Comparison of ENCODE assay signal across 8 mouse cellular contexts in genomic region chr15:85037343-85037690, GRCm38 (mm10). TPM values are rescaled to one million over a fixed set of nuclear protein-coding genes. Genes with fewer than 3 reads are reported as not detected.
DNase-seq lines count a peak whose midpoint lies in the region; ATAC-seq and TF ChIP-seq lines count a peak whose summit lies in the region.

No protein-coding gene starts in this region.

- DNase-seq in kidney, postnatal 0 days (ENCODE audit: low spot score) = peak; percentile 12
- no peak for DNase-seq in kidney, adult 11 months
- DNase-seq in brain, embryonic 14.5 days (ENCODE audit: low read depth) = peak; percentile 22
- no peak for DNase-seq in left cerebral cortex, postnatal 10 days (ENCODE audit: extremely low spot score in 1 of 2, low spot score in 2 of 2)
- DNase-seq in layer of hippocampus, adult 9-10 months (ENCODE audit: low spot score) = no peak
- no peak for DNase-seq in urinary bladder, postnatal 10 days (ENCODE audit: low spot score)

- intact Hi-C loops in left cerebral cortex, postnatal 10 days (cut with DNase I) = no loop called here

- 1% methylated on average over 8 of the region's 8 CpGs for WGBS in kidney, postnatal 0 days
- WGBS in hindbrain, embryonic 15.5 days = 3% methylated on average over 8 of the region's 8 CpGs
- 5% methylated on average over 8 of the region's 8 CpGs for WGBS in midbrain, embryonic 16.5 days

- ATAC-seq in kidney, postnatal 0 days (replicated peaks; ENCODE audit: low FRiP score, low read depth) = no peak
- ATAC-seq in hindbrain, embryonic 15.5 days (ENCODE audit: low FRiP score, low read depth) = no peak; the same call in 1 of the 2 replicates
- no peak; the same call in 1 of the 2 replicates for ATAC-seq in midbrain, embryonic 16.5 days

- no peak overlapping the region for H3K27ac ChIP-seq in kidney, postnatal 0 days
- peak overlapping the region; percentile 70 for H3K27ac ChIP-seq in hindbrain, embryonic 15.5 days (replicated peaks)
- no peak overlapping the region for H3K27ac ChIP-seq in midbrain, embryonic 16.5 days (ENCODE audit: low read length)

- H3K4me3 ChIP-seq in kidney, postnatal 0 days (replicated peaks; ENCODE audit: low read depth, low read length) = peak overlapping the region; percentile 76
- peak overlapping the region; percentile 87 for H3K4me3 ChIP-seq in hindbrain, embryonic 15.5 days
- H3K4me3 ChIP-seq in midbrain, embryonic 16.5 days (ENCODE audit: low read depth, low read length) = peak overlapping the region; percentile 65

- TF ChIP-seq CTCF in kidney, postnatal 0 days (IDR thresholded peaks at IDR 0.05; ENCODE audit: low read depth) = no peak
- TF ChIP-seq CTCF in brain, embryonic 14.5 days (IDR thresholded peaks at IDR 0.05; ENCODE audit: borderline replicate concordance, extremely low read depth, insufficient read depth, insufficient read length) = no peak

- peak overlapping the region; percentile 93 for H3K4me2 ChIP-seq in kidney, postnatal 0 days (ENCODE audit: low read length)
- H3K4me2 ChIP-seq in hindbrain, embryonic 15.5 days = peak overlapping the region; percentile 93
- H3K4me2 ChIP-seq in midbrain, embryonic 16.5 days (ENCODE audit: low read length) = peak overlapping the region; percentile 76

- peaks cover 13% of the 10 kb centered on the region for H3K4me1 ChIP-seq in kidney, postnatal 0 days (replicated peaks; ENCODE audit: insufficient read depth, low read length)
- H3K4me1 ChIP-seq in hindbrain, embryonic 15.5 days (replicated peaks) = peaks cover 48% of the 10 kb centered on the region
- peaks cover 24% of the 10 kb centered on the region for H3K4me1 ChIP-seq in midbrain, embryonic 16.5 days (ENCODE audit: control insufficient read depth, insufficient read depth, low read length)

- H3K36me3 ChIP-seq in kidney, postnatal 0 days (ENCODE audit: insufficient read depth, low read length) = no peaks in the 10 kb centered on the region
- no peaks in the 10 kb centered on the region for H3K36me3 ChIP-seq in hindbrain, embryonic 15.5 days
- H3K36me3 ChIP-seq in midbrain, embryonic 16.5 days (ENCODE audit: control insufficient read depth, insufficient read depth, low read length) = no peaks in the 10 kb centered on the region

- H3K9ac ChIP-seq in kidney, postnatal 0 days (ENCODE audit: low read depth, low read length) = peak overlapping the region; percentile 82
- peak overlapping the region; percentile 85 for H3K9ac ChIP-seq in hindbrain, embryonic 15.5 days
- peak overlapping the region; percentile 89 for H3K9ac ChIP-seq in midbrain, embryonic 16.5 days (ENCODE audit: low read depth, low read length)

- TF ChIP-seq POLR2A in brain, embryonic 14.5 days (IDR thresholded peaks at IDR 0.05; ENCODE audit: borderline replicate concordance, extremely low read depth, insufficient read depth, insufficient read length, poor library complexity, severe bottlenecking) = no peak

- no peaks in the 10 kb centered on the region for H3K27me3 ChIP-seq in kidney, postnatal 0 days (ENCODE audit: insufficient read depth, low read length)
- no peaks in the 10 kb centered on the region for H3K27me3 ChIP-seq in hindbrain, embryonic 15.5 days
- H3K27me3 ChIP-seq in midbrain, embryonic 16.5 days (ENCODE audit: control insufficient read depth, insufficient read depth, low read depth, low read length) = no peaks in the 10 kb centered on the region

- no peaks in the 10 kb centered on the region for H3K9me3 ChIP-seq in kidney, postnatal 0 days (replicated peaks; ENCODE audit: low read length)
- no peaks in the 10 kb centered on the region for H3K9me3 ChIP-seq in hindbrain, embryonic 15.5 days
- H3K9me3 ChIP-seq in midbrain, embryonic 16.5 days (replicated peaks; ENCODE audit: control insufficient read depth, low read length, poor library complexity, severe bottlenecking) = no peaks in the 10 kb centered on the region

RNA-seq across cellular contexts. Expression of gene Fam118a, which starts 8.6 kb away (rescaled TPM):
- polyA plus RNA-seq in kidney, postnatal 0 days (2015; fragmentation: Nextera tagmentation; extraction: Ambion mirVana) = 18.4 and 18.8 TPM in 2 replicates
- polyA plus RNA-seq in brain, embryonic 14.5 days (2012; rRNA removed) = 14.3 and 15.9 TPM in 2 replicates
- polyA plus RNA-seq in hindbrain, embryonic 15.5 days (2015; fragmentation: Nextera tagmentation; extraction: Ambion mirVana) = 30.1 and 30.8 TPM in 2 replicates
- polyA plus RNA-seq in midbrain, embryonic 16.5 days (2015; fragmentation: Nextera tagmentation; extraction: Ambion mirVana) = 28.5 and 34.7 TPM in 2 replicates
- total RNA-seq in left cerebral cortex, postnatal 10 days (2021) = 10 to 100 TPM; 25.4 to 26.3 TPM

RNA-seq across cellular contexts. Expression of gene Upk3a, which starts 20.4 kb away (rescaled TPM):
- 73.7 and 104 TPM in 2 replicates for polyA plus RNA-seq in kidney, postnatal 0 days (2015; fragmentation: Nextera tagmentation; extraction: Ambion mirVana)
- 0.28 and 0.53 TPM in 2 replicates for polyA plus RNA-seq in brain, embryonic 14.5 days (2012; rRNA removed)
- polyA plus RNA-seq in hindbrain, embryonic 15.5 days (2015; fragmentation: Nextera tagmentation; extraction: Ambion mirVana) = 0.91 and 1.6 TPM in 2 replicates
- polyA plus RNA-seq in midbrain, embryonic 16.5 days (2015; fragmentation: Nextera tagmentation; extraction: Ambion mirVana) = 0.77 and 1.1 TPM in 2 replicates
- under 1 TPM; 0.32 to 0.65 TPM for total RNA-seq in left cerebral cortex, postnatal 10 days (2021)

RNA-seq across cellular contexts. Expression of gene 5031439G07Rik, which starts 49.0 kb away (rescaled TPM):
- 5.8 and 10.0 TPM in 2 replicates for polyA plus RNA-seq in kidney, postnatal 0 days (2015; fragmentation: Nextera tagmentation; extraction: Ambion mirVana)
- 39.4 and 69.9 TPM in 2 replicates for polyA plus RNA-seq in brain, embryonic 14.5 days (2012; rRNA removed)
- polyA plus RNA-seq in hindbrain, embryonic 15.5 days (2015; fragmentation: Nextera tagmentation; extraction: Ambion mirVana) = 39.3 and 43.6 TPM in 2 replicates
- 24.5 and 25.9 TPM in 2 replicates for polyA plus RNA-seq in midbrain, embryonic 16.5 days (2015; fragmentation: Nextera tagmentation; extraction: Ambion mirVana)
- 100 to 1,000 TPM; 128 to 135 TPM for total RNA-seq in left cerebral cortex, postnatal 10 days (2021)

Comparison
In these comparisons a context has a peak if more than half of its experiments do, and no peak if none do; other contexts are left out.
1. DNase-seq: peak in kidney, postnatal 0 days (single experiment) and brain, embryonic 14.5 days (single experiment); none in kidney, adult 11 months (single experiment), left cerebral cortex, postnatal 10 days (0 of 2), layer of hippocampus, adult 9-10 months (single experiment) and urinary bladder, postnatal 10 days (single experiment).
2. RNA of gene Upk3a, which starts 20.4 kb away (polyA plus RNA-seq): 73.7 to 104 TPM in kidney, postnatal 0 days; 0.77 to 1.1 TPM in midbrain, embryonic 16.5 days, 0.91 to 1.6 TPM in hindbrain, embryonic 15.5 days and 0.28 to 0.53 TPM in brain, embryonic 14.5 days; every median in the first group is over 10 times any median in the second.
3. Peak in every context shown above with its lines, with median percentiles within 50 percentile points of each other: H3K4me2 ChIP-seq, H3K4me3 ChIP-seq and H3K9ac ChIP-seq.